Mouse (Mus musculus): Measurements from ENCODE around the gene Ddx10. TPM values are rescaled to one million over a fixed set of nuclear protein-coding genes. Genes with fewer than 3 reads are reported as not detected.

Ddx10 gene
- total RNA-seq, 2 experiments from 2014 or later: 14.0 to 17.0 TPM

Other genes starting within 250 kb of the Ddx10 start
- under 1 TPM; 0.15 to 0.21 TPM for gene Exph5, start 53.6 kb upstream of the Ddx10 start, total RNA-seq (2021)
- gene Kdelc2, start 136.0 kb upstream of the Ddx10 start, total RNA-seq (2021): 10 to 100 TPM; 25.3 to 25.5 TPM
- gene 4930550C14Rik, start 154.3 kb upstream of the Ddx10 start, total RNA-seq (2021): under 1 TPM; 0.10 to 0.44 TPM

Data from gastrocnemius, postnatal 4 days (tissue).